Mouse (Mus musculus) liver (tissue): ENCODE results near the gene Pitpnm3.

ENCODE experiments used
- DNase-seq: peaks from one replicate; pipeline ENCODE4 v3.0.0-alpha.2; 2020; ENCODE audit warnings: mixed read lengths

The Pitpnm3 gene

DNA sequence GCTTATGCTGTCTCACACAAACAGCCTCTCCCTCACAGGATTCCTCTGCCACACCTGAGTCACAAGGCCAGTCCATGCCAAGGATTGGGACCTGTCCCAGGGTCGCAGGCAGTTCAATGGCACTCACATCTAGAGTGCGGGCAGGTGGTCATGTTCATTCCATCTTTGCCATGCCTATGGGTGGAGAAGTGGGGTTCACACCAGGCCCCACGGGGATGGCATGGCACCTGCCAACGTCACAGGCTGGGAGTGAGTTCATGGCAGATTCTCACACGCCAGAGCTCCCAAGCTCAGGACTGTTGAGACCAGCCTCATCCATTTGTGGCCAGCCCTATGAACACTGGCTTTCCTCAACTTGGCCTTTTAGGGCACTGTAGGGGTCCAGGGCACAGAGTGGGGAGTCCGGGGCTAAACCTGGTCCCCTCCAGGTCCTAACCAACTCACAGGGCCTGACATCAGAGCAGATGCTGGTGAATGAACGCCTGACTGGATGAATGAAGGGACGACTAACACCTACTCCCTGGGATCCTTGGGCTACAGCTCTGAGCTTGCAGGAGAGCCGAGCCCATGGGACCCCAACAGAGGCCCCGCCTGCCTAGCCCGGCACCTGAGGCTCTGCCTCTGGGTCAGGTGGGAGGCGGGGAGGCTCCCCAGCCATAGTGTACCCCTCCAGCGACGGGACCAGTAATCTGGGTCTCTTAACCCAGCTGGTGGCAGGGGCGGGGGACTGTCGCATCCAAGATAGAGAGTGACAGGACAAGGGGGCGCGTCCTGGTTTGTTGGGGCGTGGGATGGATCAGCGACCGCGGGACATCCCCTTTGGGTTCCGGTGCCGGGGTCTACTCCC, 819 bp downstream of the Pitpnm3 start:
- no peak for DNase-seq

DNA sequence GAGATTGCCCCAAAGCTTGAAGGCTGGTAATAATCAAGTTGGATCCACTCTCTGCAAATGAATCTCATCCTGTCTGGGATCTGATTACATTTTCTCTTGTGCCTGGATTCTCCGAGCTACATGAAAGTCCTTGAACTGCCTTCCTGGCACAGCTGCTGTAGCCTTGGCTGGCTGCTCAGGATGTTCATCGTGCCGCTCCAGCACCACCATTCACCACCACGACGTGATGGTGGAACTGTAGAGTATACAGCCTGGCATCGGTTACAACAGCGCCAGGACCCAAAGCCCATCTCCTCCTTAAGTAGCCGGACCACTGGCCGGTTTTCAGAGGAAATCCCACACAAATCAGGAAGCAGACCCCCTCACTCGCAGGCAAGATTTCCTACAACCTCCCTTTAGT, 2.5 kb downstream of the Pitpnm3 start:
- DNase-seq, result no peak

DNA sequence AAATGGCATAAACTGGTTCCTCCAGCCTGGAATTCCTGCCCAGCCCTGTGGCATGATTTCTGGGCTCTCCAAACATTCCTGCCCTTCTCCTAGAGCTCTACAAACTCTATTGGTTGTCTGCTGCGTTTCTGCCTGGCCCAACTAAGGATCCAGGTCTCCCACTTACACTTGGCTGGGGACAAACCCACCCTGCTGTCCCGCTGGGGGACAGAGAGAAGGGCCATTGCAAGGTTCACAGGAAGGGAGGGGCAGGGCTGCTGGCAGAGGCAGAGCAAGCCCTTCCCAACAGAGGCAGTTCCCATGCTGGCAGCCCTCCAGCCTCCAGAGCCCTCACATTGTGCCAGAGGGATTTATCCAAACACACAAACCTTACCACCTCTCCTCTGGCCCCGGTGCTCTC, 3.3 kb downstream of the Pitpnm3 start:
- DNase-seq, result no peak

DNA sequence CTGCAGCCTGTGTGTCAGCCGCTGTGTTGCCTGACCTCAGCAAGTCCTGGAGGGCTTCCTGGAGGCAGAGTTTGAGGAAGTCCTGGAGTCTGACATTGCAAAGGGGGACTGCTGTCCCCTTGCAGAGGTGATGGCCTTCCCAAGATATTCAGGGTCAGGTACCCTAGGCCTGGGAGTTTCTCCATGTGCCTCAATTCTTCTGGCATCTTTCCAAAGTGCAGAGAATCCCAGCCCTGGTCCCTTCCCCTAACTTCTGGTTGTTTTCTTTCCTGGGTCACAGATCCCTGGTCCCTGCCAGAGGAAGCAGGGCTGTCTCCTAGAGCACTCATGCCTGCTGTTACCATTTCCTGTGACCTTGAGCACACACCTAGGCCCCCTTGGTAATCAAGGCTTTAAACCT, 3.9 kb downstream of the Pitpnm3 start:
- no peak for DNase-seq

DNA sequence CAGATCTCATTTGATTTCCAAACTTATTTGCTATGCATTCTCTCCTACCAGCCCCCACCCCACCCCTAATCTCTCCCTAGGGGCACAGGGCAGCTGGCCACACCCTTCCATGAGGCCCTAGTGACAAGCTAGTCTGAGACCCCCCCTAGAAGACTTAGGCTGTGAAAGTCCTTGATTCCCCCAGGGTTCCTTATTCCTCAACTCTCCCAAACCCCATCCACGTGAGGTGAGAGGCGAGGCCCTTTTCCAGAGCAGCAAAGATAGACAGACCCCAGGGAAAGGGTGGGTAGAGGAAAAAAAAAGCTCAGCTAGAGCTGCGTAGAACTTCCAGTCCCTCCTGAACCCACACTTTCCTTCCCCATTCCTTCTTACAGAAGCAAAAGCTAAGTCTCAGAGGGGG, 4.7 kb downstream of the Pitpnm3 start:
- DNase-seq, result no peak

DNA sequence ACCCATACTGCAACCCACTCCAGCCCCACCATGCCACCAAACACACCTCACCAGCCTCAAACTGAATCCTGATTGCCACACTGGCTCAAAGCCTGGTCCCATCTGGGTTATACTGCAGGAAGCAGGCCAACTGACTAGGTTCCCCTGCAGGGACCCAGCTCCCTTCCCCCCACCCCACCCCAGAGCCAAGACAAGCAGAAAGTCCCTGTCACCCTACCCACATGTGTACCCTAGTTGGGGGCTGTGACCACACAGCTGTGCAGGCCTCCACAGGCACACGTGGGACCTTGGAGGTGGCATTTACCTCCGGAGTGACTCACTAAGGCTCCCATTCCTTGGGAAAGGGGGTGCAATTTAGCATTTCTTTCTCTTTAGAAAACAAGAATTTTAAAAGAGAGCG, 5.1 kb downstream of the Pitpnm3 start:
- no peak for DNase-seq

DNA sequence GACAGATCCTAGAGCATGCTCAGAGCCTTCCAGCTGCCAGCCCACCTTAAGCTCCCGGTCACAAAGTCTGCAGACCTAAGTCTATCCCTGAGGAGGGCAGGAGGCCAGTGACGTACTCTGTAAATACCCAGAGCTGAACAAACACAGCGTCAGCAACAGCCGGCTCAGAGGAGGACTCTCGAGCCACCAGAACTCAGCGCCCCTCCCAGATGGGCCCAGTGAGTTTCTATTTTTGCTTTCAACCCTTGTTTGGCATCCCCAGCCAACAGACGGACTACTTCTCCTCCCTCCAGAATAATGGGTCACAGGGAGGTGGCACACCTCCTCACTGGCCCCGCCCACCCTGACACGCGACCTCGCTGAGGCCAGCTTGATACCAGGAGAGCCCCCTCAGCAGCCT, 5.6 kb downstream of the Pitpnm3 start:
- no peak for DNase-seq

DNA sequence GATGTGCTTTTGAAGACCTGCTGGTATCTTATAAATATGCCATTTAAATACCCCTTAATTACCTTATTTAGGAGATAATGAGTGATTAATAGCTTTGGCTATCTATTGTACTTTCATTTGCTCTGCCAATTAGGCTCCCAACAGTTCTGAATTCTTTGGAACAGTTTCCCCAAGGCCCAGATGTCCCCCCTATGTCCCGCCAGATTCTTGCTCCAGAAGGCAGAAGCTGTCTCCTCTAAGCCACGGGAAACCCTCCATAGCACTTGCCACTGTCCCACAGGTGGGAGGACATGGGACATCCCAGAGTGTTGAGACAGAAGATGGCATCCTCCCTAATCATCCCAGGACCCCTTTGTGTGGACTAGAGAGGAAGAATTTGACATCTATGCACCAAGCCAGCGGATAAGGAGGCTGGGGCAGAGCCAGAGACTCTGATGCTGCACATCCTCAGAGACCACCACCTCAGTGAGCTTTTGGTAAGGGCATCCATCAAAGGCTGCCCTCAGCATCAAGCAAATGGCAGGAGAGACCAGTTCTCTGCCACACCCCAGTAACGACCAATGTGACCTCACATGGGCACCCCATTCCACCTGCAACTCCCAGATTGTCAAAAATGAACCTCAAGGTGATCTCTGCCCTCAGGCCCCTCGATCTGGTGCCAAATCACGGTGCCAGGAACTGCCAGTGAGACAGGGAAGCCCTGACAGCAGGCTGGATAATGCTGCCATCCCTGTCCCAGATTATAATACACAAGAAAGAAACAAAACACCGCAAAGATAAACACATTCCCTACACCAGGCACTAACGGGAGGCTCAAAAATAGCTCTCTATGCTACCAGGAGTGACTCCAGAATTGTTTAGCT, 6.3 kb downstream of the Pitpnm3 start:
- no peak for DNase-seq

DNA sequence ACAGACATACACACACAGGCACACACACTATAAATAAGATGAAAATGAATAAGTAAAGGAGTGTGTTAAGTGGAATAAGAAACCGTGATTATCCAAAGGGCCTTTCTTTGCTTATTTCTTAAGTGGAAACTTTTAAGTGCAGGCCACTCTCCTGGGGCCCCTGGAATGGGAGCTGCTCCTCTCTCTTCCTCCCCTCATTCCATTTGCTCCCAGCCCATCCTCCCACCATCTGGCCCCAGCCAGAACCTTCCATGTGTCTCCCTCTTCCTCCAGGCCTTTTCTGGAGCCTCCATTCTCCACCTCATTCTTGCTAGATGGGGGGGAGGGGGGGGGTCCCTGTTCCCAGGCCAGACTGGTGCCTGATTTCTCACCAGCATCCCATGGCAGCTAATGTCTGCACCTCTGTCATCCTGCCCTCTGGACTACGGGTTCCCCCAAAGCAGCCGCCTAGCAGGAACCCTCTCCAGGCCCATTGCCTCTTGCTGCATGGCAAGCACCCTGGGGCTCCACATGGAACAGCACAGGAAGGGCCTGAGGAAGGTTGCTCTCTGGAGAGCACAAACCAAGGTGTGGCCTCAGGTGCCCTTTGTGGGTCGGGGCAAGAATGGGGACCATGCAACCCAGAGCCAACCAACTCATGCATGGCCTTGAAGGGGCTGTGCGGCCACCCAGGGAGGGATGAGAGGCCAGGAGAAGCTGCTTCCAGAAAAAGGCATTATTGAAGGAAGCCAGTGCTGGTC, 8.0 kb downstream of the Pitpnm3 start:
- no peak for DNase-seq

DNA sequence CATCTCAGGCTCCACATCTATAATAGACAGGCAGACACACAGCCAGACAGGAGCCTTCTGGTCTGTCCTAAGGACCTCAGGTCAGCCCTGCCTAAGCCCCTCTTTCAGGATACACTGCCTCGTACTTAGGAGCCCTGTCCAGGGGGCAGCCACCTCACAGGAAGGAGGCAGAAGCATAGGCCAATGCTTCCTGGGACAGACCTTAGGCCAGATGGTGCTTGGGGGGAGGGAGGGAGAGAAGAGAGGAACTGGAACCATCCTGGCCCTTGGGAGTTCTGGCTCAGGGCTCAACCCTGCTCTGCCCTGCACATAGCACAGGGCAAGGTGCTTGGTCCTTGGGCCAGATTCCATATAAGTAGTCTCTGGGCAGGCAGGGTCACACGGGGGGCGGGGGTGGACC, 9.8 kb downstream of the Pitpnm3 start:
- no peak for DNase-seq

DNA sequence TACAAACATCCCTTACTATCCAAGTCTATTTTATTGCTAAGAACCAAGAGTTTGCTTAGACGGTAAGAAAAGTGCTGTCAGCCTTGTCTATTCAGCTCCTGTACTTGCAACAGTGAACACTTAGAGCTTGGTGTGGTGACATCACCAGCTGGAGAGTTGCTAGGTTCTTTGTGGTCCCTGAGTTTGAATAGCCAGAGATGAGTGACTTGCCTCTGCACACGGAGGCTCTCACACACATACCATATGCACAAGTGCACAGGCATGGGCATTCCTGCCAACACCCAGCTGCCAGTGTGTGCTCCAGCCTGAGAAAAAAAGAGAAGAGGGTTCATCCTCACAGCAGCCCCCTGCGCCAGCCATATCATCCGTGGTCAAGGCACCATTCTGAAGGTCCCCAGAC, 12.0 kb downstream of the Pitpnm3 start:
- DNase-seq, result no peak

DNA sequence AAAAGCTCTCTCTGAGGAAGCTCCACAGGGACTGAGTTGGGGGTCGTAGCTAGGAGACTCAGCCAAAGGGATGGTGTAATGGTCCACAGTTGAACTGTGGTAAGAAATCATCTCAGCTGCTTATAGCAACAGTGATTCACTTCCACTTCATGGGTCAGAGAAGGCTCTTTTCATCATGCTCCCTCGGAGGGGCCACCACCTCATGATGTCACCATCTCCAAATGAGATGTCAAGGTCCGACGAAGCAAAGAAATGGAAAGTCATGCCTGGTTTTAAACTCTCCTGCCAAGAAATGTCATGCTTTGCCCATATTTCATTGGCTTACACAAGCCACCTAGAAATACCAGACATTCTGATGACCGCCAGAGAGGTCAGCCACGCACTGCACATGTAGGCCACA, 15.2 kb downstream of the Pitpnm3 start:
- DNase-seq, result no peak

DNA sequence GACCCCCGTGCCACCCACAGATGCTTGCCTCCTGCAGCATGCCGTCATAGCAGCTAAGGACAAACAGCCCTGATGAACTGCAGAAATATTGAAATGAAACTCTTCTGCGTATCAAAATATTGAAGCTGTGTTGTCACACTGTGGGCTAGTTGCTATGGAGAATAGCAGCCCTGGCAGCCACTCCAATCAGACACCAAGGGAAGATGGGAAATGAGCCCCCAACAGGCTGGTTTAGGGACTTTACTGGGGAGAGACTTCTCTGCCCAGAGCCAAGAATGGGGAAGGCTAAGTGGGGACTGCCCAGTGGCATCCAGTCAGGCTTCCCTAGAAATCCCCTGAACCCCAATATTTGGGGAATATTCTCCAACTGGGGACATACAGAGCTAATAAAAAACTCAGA, 16.9 kb downstream of the Pitpnm3 start:
- DNase-seq, result no peak

DNA sequence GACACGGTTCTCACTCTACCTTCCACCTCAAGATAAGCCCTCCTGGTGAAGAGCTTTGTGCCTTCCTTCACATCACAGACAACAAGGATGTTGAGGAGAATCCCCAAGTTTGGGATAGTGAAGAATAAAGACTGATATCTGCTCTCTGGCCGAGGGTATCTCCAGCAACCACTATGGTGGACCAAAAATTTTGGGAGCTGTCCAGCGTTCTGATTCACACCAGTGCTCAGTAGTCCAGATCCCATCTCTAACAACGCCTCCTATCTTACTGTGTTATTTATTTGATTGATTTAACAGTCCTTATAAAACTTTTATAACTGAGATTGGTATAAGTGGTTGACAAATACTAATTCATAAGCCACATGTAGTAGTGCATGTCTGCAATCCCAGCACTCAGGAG, 22.3 kb downstream of the Pitpnm3 start:
- no peak for DNase-seq

DNA sequence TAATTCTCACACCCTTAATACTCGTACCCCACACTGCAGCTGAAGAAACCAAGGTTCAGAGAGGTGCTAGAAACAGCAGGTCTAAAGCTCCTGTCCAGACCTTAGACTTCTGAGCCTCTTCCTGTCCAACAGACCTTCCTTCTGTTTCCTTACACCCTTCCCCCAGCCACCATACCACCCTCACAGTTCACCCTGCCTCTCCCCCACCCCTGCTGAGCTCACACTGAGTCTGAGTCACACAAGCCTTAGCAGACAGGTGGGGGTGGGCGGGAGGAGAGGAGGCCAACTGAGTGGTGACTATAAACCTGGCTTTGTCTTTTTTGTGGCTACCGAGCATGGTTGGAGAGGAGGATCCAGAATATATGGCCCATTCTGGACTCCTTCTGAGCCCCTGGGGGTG, 24.9 kb downstream of the Pitpnm3 start:
- DNase-seq, result no peak

DNA sequence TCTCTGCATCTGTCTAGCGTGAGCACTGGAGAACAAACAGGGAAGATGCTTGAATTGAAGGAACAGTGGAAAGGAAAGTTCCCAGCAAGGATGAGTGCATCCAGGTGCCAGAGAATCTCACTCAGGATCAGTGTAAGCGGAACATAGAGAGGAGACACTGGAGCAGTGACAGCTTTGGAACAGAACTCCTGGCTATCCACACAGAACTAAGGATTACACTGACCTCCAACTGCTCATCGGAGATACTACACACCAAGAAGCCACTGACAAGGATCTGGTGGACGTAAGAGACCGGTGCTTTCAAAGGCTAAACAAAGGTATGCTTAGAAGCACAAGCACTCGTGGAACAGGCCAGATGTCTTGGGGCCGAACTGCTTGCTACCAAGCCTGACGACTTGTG, 31.4 kb downstream of the Pitpnm3 start:
- DNase-seq, result no peak

DNA sequence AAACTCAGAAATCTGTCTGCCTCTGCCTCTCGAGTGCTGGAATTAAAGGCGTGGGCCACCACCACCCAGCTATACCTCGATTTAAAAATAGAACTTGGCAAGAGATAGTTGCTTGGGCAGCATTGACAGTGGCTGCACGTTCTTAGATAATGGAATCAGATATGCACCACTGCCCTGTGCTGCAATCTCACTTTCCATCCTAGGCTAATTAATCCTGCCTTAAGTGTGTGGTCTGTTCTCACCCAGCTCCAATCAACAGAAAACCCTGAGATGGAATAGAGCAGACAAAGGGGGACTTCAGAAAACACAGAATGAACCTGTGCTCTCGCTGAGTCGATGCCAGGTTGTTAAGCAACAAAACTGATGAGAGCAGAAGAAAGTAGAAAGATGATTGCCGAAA, 32.0 kb downstream of the Pitpnm3 start:
- DNase-seq, result no peak

DNA sequence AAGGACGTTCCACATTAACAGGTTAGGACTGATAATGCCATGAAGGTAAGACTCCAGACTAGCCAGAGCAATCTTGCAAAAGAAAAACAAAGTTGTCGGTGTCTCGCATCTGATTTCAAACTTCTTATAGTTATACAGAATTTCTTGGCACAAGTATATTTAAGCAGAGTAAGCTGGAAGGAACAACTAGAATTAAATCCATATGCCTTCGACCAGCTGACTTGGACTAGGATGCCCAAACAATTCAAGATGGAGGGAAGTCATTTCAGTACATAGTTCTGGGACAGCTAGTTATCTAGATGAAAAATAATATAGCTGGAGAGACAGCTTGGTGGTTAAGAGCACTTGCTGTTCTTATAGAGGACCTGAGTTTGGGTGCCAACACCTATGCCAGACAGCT, 34.6 kb downstream of the Pitpnm3 start:
- DNase-seq, result no peak

DNA sequence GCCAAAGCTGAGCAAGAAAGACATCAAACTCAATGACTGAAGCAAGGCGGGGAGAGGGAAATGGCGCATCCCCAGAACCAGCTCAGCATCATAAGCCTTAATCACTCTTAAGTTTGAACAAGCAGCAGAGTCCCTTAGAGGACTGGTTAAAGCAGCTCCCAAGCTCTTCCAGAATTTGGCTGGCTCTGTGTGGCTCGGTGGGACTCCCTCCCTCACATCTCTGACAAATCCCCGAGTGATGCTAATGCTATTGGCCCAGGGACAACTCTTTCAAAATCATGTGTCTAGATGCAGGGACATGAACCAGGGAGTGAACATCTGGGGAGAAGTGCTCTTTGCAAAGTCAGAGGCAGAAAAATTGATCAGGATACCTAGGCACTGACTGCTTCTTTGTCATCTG, 36.4 kb downstream of the Pitpnm3 start:
- no peak for DNase-seq

DNA sequence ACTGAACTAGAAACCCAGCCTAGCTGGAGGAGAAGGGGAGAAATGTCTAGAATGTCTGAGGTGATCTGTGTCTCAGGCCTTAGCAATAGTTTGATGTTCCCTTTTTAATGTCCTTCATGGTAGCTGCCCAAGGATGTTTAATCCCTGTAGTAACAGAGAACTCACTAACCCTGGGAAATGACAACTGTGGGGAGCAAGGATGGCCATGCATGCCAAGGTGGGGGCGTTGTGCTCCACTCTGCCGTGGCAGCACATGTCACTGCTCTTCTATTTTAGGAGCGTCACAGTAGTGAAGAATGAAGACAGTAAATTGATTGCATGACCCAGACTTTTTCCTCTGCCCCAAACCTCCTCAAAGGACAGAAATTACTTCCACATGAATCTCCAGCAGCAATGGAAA, 37.6 kb downstream of the Pitpnm3 start:
- DNase-seq, result no peak

DNA sequence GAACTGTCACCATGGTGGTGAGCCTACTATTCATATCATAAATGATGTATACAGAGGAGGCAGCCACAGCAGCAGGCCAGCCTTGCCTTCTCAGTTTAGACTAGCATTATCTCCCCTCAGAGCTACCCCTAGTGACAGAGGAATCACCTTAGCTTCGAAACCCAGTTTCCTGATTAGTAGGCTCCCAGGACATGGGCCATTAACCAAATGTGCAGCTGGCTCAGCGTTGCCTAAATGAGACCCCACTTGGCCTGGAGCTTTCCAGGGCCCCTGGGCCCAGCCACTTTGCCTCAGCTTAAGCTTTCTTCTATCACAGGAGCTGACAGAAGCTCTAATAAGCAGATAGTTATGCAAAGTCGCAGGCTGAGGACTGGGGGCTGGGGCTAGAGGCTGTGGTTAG, 39.6 kb downstream of the Pitpnm3 start:
- no peak for DNase-seq

DNA sequence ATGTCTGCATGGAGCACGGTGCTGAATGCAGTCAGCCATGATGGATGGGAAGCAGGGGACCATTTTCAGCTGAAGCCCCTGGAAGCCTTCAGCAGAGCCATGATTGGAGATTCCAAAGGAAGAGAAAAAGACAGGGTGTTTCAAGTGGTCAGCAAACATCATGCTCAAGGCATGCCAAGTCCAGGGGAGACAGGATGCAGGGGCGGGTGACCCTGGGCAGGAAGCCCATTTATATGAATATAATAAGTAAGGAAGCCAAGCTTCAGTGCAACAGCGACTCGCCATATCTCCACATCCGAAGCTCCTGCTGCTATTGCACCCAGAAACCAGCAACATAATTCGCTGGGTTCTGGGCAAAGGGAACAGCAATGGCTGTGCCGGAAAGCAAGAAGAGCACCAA, 41.1 kb downstream of the Pitpnm3 start:
- DNase-seq, result no peak

DNA sequence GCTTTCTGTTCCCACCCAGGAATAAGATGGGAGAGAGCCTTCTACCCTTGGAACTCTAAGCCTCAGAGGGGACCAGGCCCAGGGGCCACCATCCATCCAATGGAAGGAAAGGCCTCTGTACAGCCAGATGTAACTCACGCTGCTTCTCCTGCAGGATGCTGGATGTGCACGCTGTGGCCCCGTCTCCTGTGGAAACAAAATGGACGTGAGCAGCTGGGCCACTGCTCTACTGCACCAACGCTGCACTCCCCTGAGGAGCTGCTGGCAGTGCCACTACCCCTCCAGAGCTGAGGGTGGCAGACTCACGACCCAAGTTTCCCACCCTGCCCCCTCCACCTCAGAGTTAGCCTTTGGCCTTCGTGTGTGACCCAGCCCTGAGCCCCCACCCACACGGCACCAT, 43.2 kb downstream of the Pitpnm3 start:
- no peak for DNase-seq
